Mouse (Mus musculus): ENCODE data around the gene Ly6g6d.

DNA sequence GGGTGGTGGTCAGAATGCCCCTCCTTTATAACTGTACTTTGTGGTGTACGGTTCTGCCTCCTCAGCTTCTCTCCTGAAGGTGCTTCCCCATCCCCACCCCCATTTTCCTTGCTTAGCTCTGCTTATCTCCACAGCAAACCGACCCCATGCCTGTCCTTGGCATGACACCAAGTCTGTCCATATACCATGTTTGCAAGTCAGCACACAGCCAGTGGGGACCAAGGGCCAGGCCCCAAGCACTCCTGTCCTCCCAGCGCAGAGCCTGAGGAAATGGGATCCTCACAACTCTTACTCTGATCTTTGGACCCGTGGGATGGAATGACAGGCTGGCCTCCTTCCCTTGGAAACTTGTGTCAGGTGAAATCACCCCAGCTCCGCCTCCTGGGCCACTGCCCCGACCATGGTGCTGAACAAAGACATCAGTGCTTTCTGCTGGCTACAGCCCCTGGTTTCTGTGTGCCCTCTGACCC lies 25.4 kb upstream of the Ly6g6d start:
- TF ChIP-seq CTCF (IDR thresholded peaks at IDR 0.05; ENCODE audit: borderline replicate concordance, insufficient read depth, low read depth, low read length) (no peak), POLR2A (IDR thresholded peaks at IDR 0.05; ENCODE audit: borderline replicate concordance, insufficient read depth, low read length) (no peak)

Measured in cerebellum, adult 2 months (tissue).